Mouse (Mus musculus) erythroblast, adult 5-6 weeks (primary cell): Measurements from ENCODE around the gene Ptprg. TPM values are rescaled to one million over a fixed set of nuclear protein-coding genes. Genes with fewer than 3 reads are reported as not detected.

Experiments used
- ATAC-seq: replicated peaks from 2 replicates; pipeline ENCODE4 v1.8.0; 2016; ENCODE audit warnings: moderate number of reproducible peaks, mild to moderate bottlenecking, moderate TSS enrichment, inconsistent platforms; ENCODE audit not compliant: poor library complexity, low FRiP score, severe bottlenecking
- total RNA-seq, 2 experiments: library from RNA; stranded (forward) in 1 of 2; stranded (reverse) in 1 of 2; fragments of 150-400 nt in 1 of 2; fragments of 200-764, 138-1000 nt in 1 of 2; gene quantifications; 2 replicates each; pipeline versions ENCODE4 v1.2.3 to v1.2.4; 2015 to 2017; ENCODE audit warnings: low replicate concordance in 2 of 2

Gene Ptprg
- total RNA-seq, 2 experiments from 2014 or later = not detected

DNA sequence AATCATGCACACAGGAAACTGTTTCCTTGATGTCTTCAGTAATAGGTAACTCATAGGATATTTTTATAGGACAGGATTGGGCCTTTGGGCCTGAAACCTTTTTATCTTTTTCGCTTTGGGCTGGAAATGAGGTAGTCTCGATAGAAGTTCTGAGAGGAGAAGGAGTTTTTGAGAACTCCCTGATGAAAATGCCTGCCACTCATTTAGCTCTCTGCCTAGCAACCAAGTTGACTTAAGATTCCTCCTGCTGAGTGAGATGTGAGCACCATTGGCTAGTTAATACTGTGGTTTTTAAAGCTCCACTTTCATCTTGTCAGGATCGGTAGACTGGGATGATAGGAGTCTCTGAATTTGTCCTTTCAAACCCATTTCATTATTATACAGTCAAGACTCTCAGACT, 162.9 kb downstream of the Ptprg start:
- no peak for ATAC-seq

- no peak for ATAC-seq
Measured at GRCm38 (mm10) chr14:11718201-11718600, 164.9 kb downstream of the Ptprg start.

GRCm38 (mm10) chr14:11719259-11719658, 165.9 kb downstream of the Ptprg start:
- ATAC-seq = no peak

GRCm38 (mm10) chr14:11722101-11722500, 168.8 kb downstream of the Ptprg start:
- no peak for ATAC-seq

GRCm38 (mm10) chr14:11723876-11724275, 170.5 kb downstream of the Ptprg start:
- ATAC-seq = no peak

- no peak for ATAC-seq
Measured at GRCm38 (mm10) chr14:11731223-11731920, 178.0 kb downstream of the Ptprg start.

- ATAC-seq = no peak
Measured at GRCm38 (mm10) chr14:11732376-11732775, 179.0 kb downstream of the Ptprg start.

DNA sequence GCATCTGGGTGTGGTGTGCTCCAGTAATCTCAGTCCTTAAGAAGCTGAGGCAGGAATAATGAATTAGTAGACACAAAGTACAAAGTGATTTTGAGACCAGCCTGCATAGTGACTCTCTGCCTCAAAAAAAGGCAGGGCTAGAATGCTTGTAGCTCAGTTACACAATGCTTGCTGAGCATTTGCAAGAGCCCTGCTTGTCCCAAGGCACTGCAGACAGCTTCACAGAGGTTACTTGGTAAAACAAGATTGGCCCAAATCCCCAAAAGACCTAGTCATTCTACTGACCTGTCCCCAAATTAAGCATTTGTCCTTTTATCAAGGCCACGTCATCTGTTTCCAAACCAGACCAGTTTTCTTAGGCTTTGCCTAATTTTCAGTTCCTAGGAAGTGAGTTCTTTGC, 190.4 kb downstream of the Ptprg start:
- no peak for ATAC-seq

GRCm38 (mm10) chr14:11752678-11753077, 199.3 kb downstream of the Ptprg start:
- ATAC-seq = no peak

- ATAC-seq = no peak
Measured at GRCm38 (mm10) chr14:11754656-11755055, 201.3 kb downstream of the Ptprg start.

DNA sequence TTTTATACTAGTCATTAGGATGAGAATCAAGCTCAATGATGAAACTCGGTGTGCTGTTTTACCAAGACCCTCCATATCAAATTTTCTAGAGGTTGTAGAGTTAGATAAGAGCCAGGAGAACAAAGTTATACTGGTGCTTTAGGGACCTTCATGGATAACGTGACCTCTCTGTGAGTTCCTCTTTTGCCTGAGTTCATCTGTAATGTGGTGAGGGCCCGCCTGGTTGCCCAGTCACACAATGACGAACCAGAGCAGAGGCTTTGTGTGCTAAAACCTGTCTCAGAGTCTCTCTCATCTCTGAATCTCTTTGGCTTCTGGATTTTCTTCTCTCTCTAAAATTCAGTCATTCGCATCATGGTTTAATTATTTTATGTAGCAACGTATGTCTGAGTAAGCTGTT, 204.9 kb downstream of the Ptprg start:
- ATAC-seq = no peak

- no peak for ATAC-seq
Measured at GRCm38 (mm10) chr14:11759356-11759755, 206.0 kb downstream of the Ptprg start.

- ATAC-seq = no peak
Measured at GRCm38 (mm10) chr14:11762995-11763394, 209.7 kb downstream of the Ptprg start.

GRCm38 (mm10) chr14:11772736-11773135, 219.4 kb downstream of the Ptprg start:
- no peak for ATAC-seq

GRCm38 (mm10) chr14:11774476-11775037, 221.2 kb downstream of the Ptprg start:
- ATAC-seq = no peak

DNA sequence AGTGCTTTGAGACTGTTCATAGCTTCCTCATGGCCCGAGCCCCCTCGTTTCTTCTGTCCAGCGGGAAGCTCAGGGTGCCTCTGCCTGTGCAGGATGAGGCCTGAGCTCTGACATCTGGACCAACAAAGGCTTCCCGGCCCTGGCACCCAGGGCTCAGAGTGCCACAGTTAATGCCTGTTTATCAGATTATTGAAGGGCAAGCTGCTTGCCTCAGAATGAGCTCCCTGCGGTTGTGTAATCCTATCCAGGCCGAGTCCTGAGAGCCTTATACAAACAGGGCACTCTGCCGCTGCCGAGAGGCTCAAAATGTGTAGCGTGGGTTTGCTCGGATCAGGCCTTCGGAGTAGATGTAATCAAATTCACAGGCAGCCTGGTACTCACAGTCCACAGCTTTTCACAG, 221.9 kb downstream of the Ptprg start:
- ATAC-seq = no peak

DNA sequence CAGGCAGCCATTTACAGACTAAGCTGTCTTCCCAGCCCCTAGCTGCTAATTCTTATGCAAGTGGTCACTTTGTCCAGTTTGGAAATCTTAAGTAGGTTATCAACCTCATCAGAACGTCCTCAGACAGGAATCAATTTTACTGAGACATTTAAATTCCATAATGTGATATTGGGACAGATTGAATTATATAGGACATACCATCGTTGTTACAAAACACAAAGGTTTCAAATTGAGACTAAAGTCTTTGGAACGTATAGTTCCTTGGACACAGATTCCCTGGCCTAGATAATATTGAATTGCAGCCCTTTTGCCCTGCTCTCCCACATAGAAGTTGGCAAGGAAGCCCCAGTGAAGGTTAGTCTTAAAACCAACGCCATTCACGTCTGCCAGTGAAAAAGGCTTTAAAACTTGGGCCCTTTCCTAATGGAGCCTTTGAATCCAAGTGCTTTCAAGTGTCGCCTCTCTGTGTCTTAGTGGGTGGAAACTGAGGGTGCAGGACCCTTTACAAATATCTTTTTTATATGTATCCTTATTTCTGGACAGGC, 222.7 kb downstream of the Ptprg start:
- ATAC-seq = no peak

- no peak for ATAC-seq
Measured at GRCm38 (mm10) chr14:11776566-11776965, 223.2 kb downstream of the Ptprg start.

- no peak for ATAC-seq
Measured at GRCm38 (mm10) chr14:11791190-11791589, 237.9 kb downstream of the Ptprg start.

DNA sequence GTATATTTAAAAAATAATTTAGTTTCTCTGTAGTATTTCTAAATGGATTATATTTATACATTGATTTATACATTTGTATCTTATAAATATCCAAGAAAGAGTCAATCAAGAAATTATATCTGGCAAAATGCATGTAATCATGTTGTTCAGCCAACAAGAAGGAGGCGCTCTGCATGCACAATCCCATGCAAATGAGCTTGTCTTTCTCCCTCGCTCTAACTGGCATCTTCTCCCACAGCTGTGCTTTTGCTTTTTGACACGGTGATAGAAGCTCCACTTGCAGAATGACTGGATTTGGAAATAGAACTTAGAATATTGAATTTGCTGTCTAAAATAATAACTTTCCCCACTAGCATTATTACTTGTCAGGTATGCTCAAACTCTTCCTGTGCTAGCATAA, 240.5 kb downstream of the Ptprg start:
- no peak for ATAC-seq

DNA sequence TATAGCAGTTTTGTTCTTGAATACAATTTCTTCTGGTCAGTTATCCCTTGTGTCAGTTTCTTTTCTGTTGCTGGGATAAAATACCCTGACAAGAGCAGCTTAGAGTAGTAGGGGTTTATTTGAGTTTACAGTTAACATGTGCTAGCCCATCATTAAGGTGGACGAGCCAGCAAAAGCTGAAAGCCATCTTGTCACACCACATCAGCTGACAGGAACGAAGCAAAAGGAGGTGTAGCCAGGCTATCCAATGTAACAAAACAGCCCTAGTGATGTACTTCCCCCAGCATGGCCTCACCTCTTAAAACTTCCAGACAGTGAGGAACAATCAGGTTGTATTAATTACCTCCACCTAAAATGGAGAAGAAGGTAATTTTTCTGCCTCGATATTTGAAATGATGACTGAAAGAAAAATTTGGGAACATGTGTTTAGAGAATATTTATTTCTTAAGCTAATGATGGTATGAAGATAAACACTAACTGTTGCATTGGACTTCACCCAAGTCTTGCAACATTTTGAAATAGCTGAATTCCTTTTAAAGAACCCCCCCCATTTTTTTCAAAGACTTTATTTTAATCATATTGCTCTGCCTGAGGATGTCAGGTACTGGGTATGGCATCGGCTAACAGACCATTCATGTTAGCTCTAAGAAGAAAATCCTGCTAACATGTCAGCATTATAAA, 249.2 kb downstream of the Ptprg start:
- no peak for ATAC-seq
